Mouse (Mus musculus): ENCODE measurements at regions not wholly inside any gene's neighbourhood (a gene's known extent, or its start where the extent isn't known, plus 50 kb on each side); places are given as distances from the start of the nearest gene placed in this dataset.

- in situ Hi-C loops (cut with MboI; ENCODE audit: low sequenced_read_pairs in 2 of 2, unreplicated experiment in 2 of 2), result no loop called here
- no peaks in the 10 kb centered on the region for H3K9me3 ChIP-seq (ENCODE audit: control insufficient read depth, insufficient read depth, low read depth, low read length)
- no peak for DNase-seq (ENCODE audit: low read depth, low spot score)
Observed at GRCm38 (mm10) chr16:8947846-8948245, 117.9 kb downstream of the 1810013L24Rik start.

GRCm38 (mm10) chr16:8951156-8951899, 121.4 kb downstream of the 1810013L24Rik start:
- in situ Hi-C loops (cut with MboI; ENCODE audit: low sequenced_read_pairs in 2 of 2, unreplicated experiment in 2 of 2), result no loop called here
- no peaks in the 10 kb centered on the region for H3K36me3 ChIP-seq (ENCODE audit: control insufficient read depth, insufficient read depth, low read length, poor library complexity, severe bottlenecking)
- no peak overlapping the region for H3K27ac ChIP-seq (ENCODE audit: insufficient read depth, low read depth, low read length, poor library complexity, severe bottlenecking)
- TF ChIP-seq HCFC1 (IDR thresholded peaks at IDR 0.05; ENCODE audit: borderline replicate concordance, insufficient read depth, low read length), result no peak
- no peak for TF ChIP-seq CHD2 (IDR thresholded peaks at IDR 0.05; ENCODE audit: low read depth, low read length)
- no peak for TF ChIP-seq ZC3H11A (IDR thresholded peaks at IDR 0.05; ENCODE audit: borderline replicate concordance, low read depth, low read length)
- TF ChIP-seq ZNF384 (IDR thresholded peaks at IDR 0.05; ENCODE audit: low read depth, low read length), result no peak
- TF ChIP-seq MAFK (IDR thresholded peaks at IDR 0.05; ENCODE audit: insufficient read depth, low read depth, low read length), result no peak
- peaks cover 2 to 5% of the 10 kb centered on the region in 2 experiments; a peak in 2 of 4 replicates for H3K4me1 ChIP-seq (ENCODE audit: control insufficient read depth in 2 of 2, insufficient read depth in 2 of 2, low read length in 2 of 2, poor library complexity in 1 of 2)
- no peak overlapping the region for H3K9ac ChIP-seq (ENCODE audit: insufficient read depth, low read depth, low read length, poor library complexity, severe bottlenecking)
- no peak for DNase-seq (ENCODE audit: low read depth, low spot score)
- H3K4me3 ChIP-seq (ENCODE audit: insufficient read depth in 1 of 2, low read depth in 1 of 2, low read length in 2 of 2, poor library complexity in 1 of 2, severe bottlenecking in 1 of 2), result no peak overlapping the region
- H3K9me3 ChIP-seq (ENCODE audit: control insufficient read depth, insufficient read depth, low read depth, low read length), result no peaks in the 10 kb centered on the region

More at GRCm38 (mm10) chr16:8947846-8948245, 117.9 kb downstream of the 1810013L24Rik start:
- peaks cover 2 to 8% of the 10 kb centered on the region in 2 experiments; a peak in 2 of 4 replicates for H3K4me1 ChIP-seq (ENCODE audit: control insufficient read depth in 2 of 2, insufficient read depth in 2 of 2, low read length in 2 of 2, poor library complexity in 1 of 2)
- H3K9ac ChIP-seq (ENCODE audit: insufficient read depth, low read depth, low read length, poor library complexity, severe bottlenecking), result no peak overlapping the region
- no peak overlapping the region for H3K4me3 ChIP-seq (ENCODE audit: insufficient read depth in 1 of 2, low read depth in 1 of 2, low read length in 2 of 2, poor library complexity in 1 of 2, severe bottlenecking in 1 of 2)
- no peaks in the 10 kb centered on the region for H3K36me3 ChIP-seq (ENCODE audit: control insufficient read depth, insufficient read depth, low read length, poor library complexity, severe bottlenecking)
- H3K27ac ChIP-seq (ENCODE audit: insufficient read depth, low read depth, low read length, poor library complexity, severe bottlenecking), result no peak overlapping the region
- TF ChIP-seq MAFK (IDR thresholded peaks at IDR 0.05; ENCODE audit: insufficient read depth, low read depth, low read length) (no peak), ZNF384 (IDR thresholded peaks at IDR 0.05; ENCODE audit: low read depth, low read length) (no peak), CHD2 (IDR thresholded peaks at IDR 0.05; ENCODE audit: low read depth, low read length) (no peak), HCFC1 (IDR thresholded peaks at IDR 0.05; ENCODE audit: borderline replicate concordance, insufficient read depth, low read length) (no peak), ZC3H11A (IDR thresholded peaks at IDR 0.05; ENCODE audit: borderline replicate concordance, low read depth, low read length) (no peak)

GRCm38 (mm10) chr16:8961739-8962138, 131.8 kb downstream of the 1810013L24Rik start:
- in situ Hi-C loops (cut with MboI; ENCODE audit: low sequenced_read_pairs in 2 of 2, unreplicated experiment in 2 of 2), result no loop called here
- H3K9me3 ChIP-seq (ENCODE audit: control insufficient read depth, insufficient read depth, low read depth, low read length), result no peaks in the 10 kb centered on the region
- H3K4me3 ChIP-seq (ENCODE audit: insufficient read depth in 1 of 2, low read depth in 1 of 2, low read length in 2 of 2, poor library complexity in 1 of 2, severe bottlenecking in 1 of 2), result no peak overlapping the region
- H3K36me3 ChIP-seq (ENCODE audit: control insufficient read depth, insufficient read depth, low read length, poor library complexity, severe bottlenecking), result no peaks in the 10 kb centered on the region
- H3K9ac ChIP-seq (ENCODE audit: insufficient read depth, low read depth, low read length, poor library complexity, severe bottlenecking), result no peak overlapping the region
- no peak for DNase-seq (ENCODE audit: low read depth, low spot score)
- H3K27ac ChIP-seq (ENCODE audit: insufficient read depth, low read depth, low read length, poor library complexity, severe bottlenecking), result no peak overlapping the region
- no peaks in the 10 kb centered on the region for H3K4me1 ChIP-seq (ENCODE audit: control insufficient read depth in 2 of 2, insufficient read depth in 2 of 2, low read length in 2 of 2, poor library complexity in 1 of 2)
- TF ChIP-seq ZC3H11A (IDR thresholded peaks at IDR 0.05; ENCODE audit: borderline replicate concordance, low read depth, low read length) (no peak), CHD2 (IDR thresholded peaks at IDR 0.05; ENCODE audit: low read depth, low read length) (no peak), ZNF384 (IDR thresholded peaks at IDR 0.05; ENCODE audit: low read depth, low read length) (no peak), MAFK (IDR thresholded peaks at IDR 0.05; ENCODE audit: insufficient read depth, low read depth, low read length) (no peak), HCFC1 (IDR thresholded peaks at IDR 0.05; ENCODE audit: borderline replicate concordance, insufficient read depth, low read length) (no peak)

- no peak overlapping the region for H3K4me3 ChIP-seq (ENCODE audit: insufficient read depth in 1 of 2, low read depth in 1 of 2, low read length in 2 of 2, poor library complexity in 1 of 2, severe bottlenecking in 1 of 2)
- H3K36me3 ChIP-seq (ENCODE audit: control insufficient read depth, insufficient read depth, low read length, poor library complexity, severe bottlenecking), result no peaks in the 10 kb centered on the region
- in situ Hi-C loops (cut with MboI; ENCODE audit: low sequenced_read_pairs in 2 of 2, unreplicated experiment in 2 of 2), result no loop called here
- DNase-seq (ENCODE audit: low read depth, low spot score), result no peak
- H3K9me3 ChIP-seq (ENCODE audit: control insufficient read depth, insufficient read depth, low read depth, low read length), result no peaks in the 10 kb centered on the region
- H3K4me1 ChIP-seq (ENCODE audit: control insufficient read depth in 2 of 2, insufficient read depth in 2 of 2, low read length in 2 of 2, poor library complexity in 1 of 2), result no peaks in the 10 kb centered on the region
- H3K9ac ChIP-seq (ENCODE audit: insufficient read depth, low read depth, low read length, poor library complexity, severe bottlenecking), result no peak overlapping the region
- H3K27ac ChIP-seq (ENCODE audit: insufficient read depth, low read depth, low read length, poor library complexity, severe bottlenecking), result no peak overlapping the region
- TF ChIP-seq CHD2 (IDR thresholded peaks at IDR 0.05; ENCODE audit: low read depth, low read length) (no peak), HCFC1 (IDR thresholded peaks at IDR 0.05; ENCODE audit: borderline replicate concordance, insufficient read depth, low read length) (no peak), MAFK (IDR thresholded peaks at IDR 0.05; ENCODE audit: insufficient read depth, low read depth, low read length) (no peak), ZNF384 (IDR thresholded peaks at IDR 0.05; ENCODE audit: low read depth, low read length) (no peak), ZC3H11A (IDR thresholded peaks at IDR 0.05; ENCODE audit: borderline replicate concordance, low read depth, low read length) (no peak)
Observed at GRCm38 (mm10) chr16:8993521-8994250, 163.8 kb downstream of the 1810013L24Rik start.

Measured in ES-E14 (cell line).